ENCODE assay signal across 8 mouse cellular contexts in genomic region chr4:137048550-137049032, GRCm38 (mm10). TPM values are rescaled to one million over a fixed set of nuclear protein-coding genes. Genes with fewer than 3 reads are reported as not detected.
DNase-seq lines count a peak whose midpoint lies in the region; ATAC-seq lines count a peak whose summit lies in the region.

TSS of gene Zbtb40 (minus strand) at chr4:137048801.

- peaks cover 33% of the 10 kb centered on the region for H3K27me3 ChIP-seq in forebrain, embryonic 14.5 days (replicated peaks; ENCODE audit: control insufficient read depth, insufficient read depth, low read length)
- peaks cover 32% of the 10 kb centered on the region for H3K27me3 ChIP-seq in neural tube, embryonic 15.5 days (replicated peaks)

- ATAC-seq in forebrain, embryonic 14.5 days: peak; percentile 97
- peak; percentile 98 for ATAC-seq in neural tube, embryonic 15.5 days (ENCODE audit: low FRiP score)

- peak within 1 kb of the TSS; percentile 71 for H3K4me2 ChIP-seq in forebrain, embryonic 14.5 days (ENCODE audit: low read length)
- H3K4me2 ChIP-seq in neural tube, embryonic 15.5 days: peak within 1 kb of the TSS; percentile 71

- no peaks in the 10 kb centered on the region for H3K36me3 ChIP-seq in forebrain, embryonic 14.5 days (ENCODE audit: control insufficient read depth, insufficient read depth, low read length)
- H3K36me3 ChIP-seq in neural tube, embryonic 15.5 days: no peaks in the 10 kb centered on the region

- H3K27ac ChIP-seq in forebrain, embryonic 14.5 days (ENCODE audit: low read depth, low read length): peak within 1 kb of the TSS; percentile 65; the same call in 1 of the 2 replicates
- peak within 1 kb of the TSS; percentile 92 for H3K27ac ChIP-seq in neural tube, embryonic 15.5 days (replicated peaks)

- peak; percentile 99 for DNase-seq in ES-CJ7 (ENCODE audit: low read depth, low spot score)
- peak; percentile 93 for DNase-seq in cerebellum, adult 11 months
- DNase-seq in forebrain, embryonic 14.5 days (ENCODE audit: low spot score): peak; percentile 99
- peak; percentile 88 to 95 for DNase-seq in heart, postnatal 14 days
- peak; percentile 95 for DNase-seq in layer of hippocampus, adult 11-12 months (ENCODE audit: low spot score)
- peak; percentile 88 to 92 for DNase-seq in lung, adult 18-20 months
- DNase-seq in testis, postnatal 14 days (ENCODE audit: low spot score): peak; percentile 97

- 1% methylated on average over 32 of the region's 32 CpGs for WGBS in forebrain, embryonic 14.5 days
- WGBS in neural tube, embryonic 15.5 days: 2% methylated on average over 32 of the region's 32 CpGs

- H3K4me3 ChIP-seq in forebrain, embryonic 14.5 days (ENCODE audit: low read depth, low read length): peak within 1 kb of the TSS; percentile 62
- peak within 1 kb of the TSS; percentile 87 for H3K4me3 ChIP-seq in neural tube, embryonic 15.5 days (replicated peaks)

- intact Hi-C loops in heart, postnatal 14 days (cut with DNase I): no loop called here

- H3K9me3 ChIP-seq in forebrain, embryonic 14.5 days (replicated peaks; ENCODE audit: control insufficient read depth, low read length): peaks cover 6% of the 10 kb centered on the region; the same call in 1 of the 2 replicates
- no peaks in the 10 kb centered on the region; the same call in 1 of the 2 replicates for H3K9me3 ChIP-seq in neural tube, embryonic 15.5 days (replicated peaks)

- peak within 1 kb of the TSS; percentile 64 for H3K9ac ChIP-seq in forebrain, embryonic 14.5 days (ENCODE audit: low read length)
- peak within 1 kb of the TSS; percentile 76 for H3K9ac ChIP-seq in neural tube, embryonic 15.5 days (replicated peaks)

- H3K4me1 ChIP-seq in forebrain, embryonic 14.5 days (ENCODE audit: control insufficient read depth, insufficient read depth, low read length): peaks cover 13% of the 10 kb centered on the region
- peaks cover 29% of the 10 kb centered on the region for H3K4me1 ChIP-seq in neural tube, embryonic 15.5 days

RNA-seq across cellular contexts. Expression of gene Zbtb40, which starts in this region (rescaled TPM):
- polyA plus RNA-seq in forebrain, embryonic 14.5 days (2014; fragmentation: Nextera tagmentation; extraction: Ambion mirVana): 2.8 and 4.4 TPM in 2 replicates
- total RNA-seq in heart, postnatal 14 days (2021): 1 to 10 TPM; 6.5 to 8.2 TPM
- polyA plus RNA-seq in neural tube, embryonic 15.5 days (2015; fragmentation: Nextera tagmentation; extraction: Ambion mirVana): 3.6 and 4.6 TPM in 2 replicates

Comparison
In these comparisons a context has a peak if more than half of its experiments do, and no peak if none do; other contexts are left out.
1. Peak in every context shown above with its lines: DNase-seq, ATAC-seq, H3K4me3 ChIP-seq and H3K27ac ChIP-seq.